Mouse (Mus musculus): Measurements from ENCODE around the gene Espnl.

The Espnl gene

GRCm38 (mm10) chr1:91381091-91381471 lies 59.2 kb downstream of the Espnl start:
- DNase-seq (ENCODE audit: low spot score), result no peak

- no peak for DNase-seq (ENCODE audit: low spot score)
Measured at GRCm38 (mm10) chr1:91390369-91390768, 68.5 kb downstream of the Espnl start.

GRCm38 (mm10) chr1:91397927-91398259 lies 76.0 kb downstream of the Espnl start:
- DNase-seq (ENCODE audit: low spot score), result peak; percentile 13
